12 mouse cellular contexts compared by ENCODE assay signal in the genomic region with DNA sequence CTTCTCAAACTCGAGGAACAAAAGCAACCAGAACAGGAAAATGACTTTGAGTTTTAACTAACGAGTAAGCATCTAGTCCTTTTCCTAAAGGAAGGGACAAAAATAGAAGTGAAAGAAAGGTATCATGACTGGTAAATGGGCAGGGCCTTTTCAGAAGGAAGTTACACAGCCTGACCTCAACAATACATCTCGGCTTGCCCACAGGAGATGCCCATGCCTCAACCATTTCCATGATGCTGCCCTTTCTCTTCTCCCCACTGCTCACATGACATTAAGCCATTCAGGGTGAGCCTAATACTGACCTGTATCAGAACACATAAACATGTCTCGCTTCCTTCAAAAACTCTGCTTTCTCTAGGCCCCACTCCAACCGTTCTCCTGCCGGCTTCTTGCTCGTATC.
"Had no signal": no experiment of that assay in that cellular context is flagged by ENCODE, and none has a peak within 500 bp of the region (broad histone marks: within the 10 kb centered on the region; RNA-seq: fewer than 3 reads in every experiment).

No protein-coding gene starts in this region.

- H3K9ac ChIP-seq: limb, embryonic 12.5 days; liver, embryonic 14.5 days; midbrain, embryonic 15.5 days; neural tube, embryonic 13.5 days had no signal

- H3K27ac ChIP-seq: left cerebral cortex, adult 2 months; limb, embryonic 12.5 days; liver, embryonic 14.5 days; midbrain, embryonic 15.5 days; neural tube, embryonic 13.5 days had no signal

- H3K9me3 ChIP-seq: limb, embryonic 12.5 days; midbrain, embryonic 15.5 days; neural tube, embryonic 13.5 days had no signal

- H3K4me2 ChIP-seq: limb, embryonic 12.5 days; midbrain, embryonic 11.5 days; midbrain, embryonic 15.5 days; neural tube, embryonic 13.5 days had no signal

- H3K36me3 ChIP-seq: limb, embryonic 12.5 days; midbrain, embryonic 15.5 days; neural tube, embryonic 13.5 days had no signal

- DNase-seq: kidney, adult 11 months; kidney, postnatal 14 days; lung, adult 18-20 months; right cerebral cortex, postnatal 25 days; thymus, adult 2 months; thymus, postnatal 36 days had no signal

- H3K27me3 ChIP-seq: midbrain, embryonic 15.5 days; neural tube, embryonic 13.5 days had no signal

- H3K4me3 ChIP-seq: left cerebral cortex, adult 2 months; limb, embryonic 12.5 days; midbrain, embryonic 15.5 days; neural tube, embryonic 13.5 days had no signal

- ATAC-seq: midbrain, embryonic 15.5 days had no signal
